Mouse (Mus musculus) kidney, adult 2 months (tissue): ENCODE measurements around the gene Pdcd10.

ENCODE experiments used
- CTCF ChIP-seq: fragments of 200-500 bp; conservative IDR thresholded peaks from 2 replicates; pipeline ENCODE4 v1.5.1; 2011; ENCODE audit warnings: low read depth, mild to moderate bottlenecking, control low read depth, low read length, moderate library complexity, mixed read lengths; ENCODE audit not compliant: insufficient read depth, insufficient read length
- POLR2A ChIP-seq: fragments of 200-500 bp; IDR thresholded peaks from one replicate; pipeline ENCODE4 v1.6.1; 2011; ENCODE audit warnings: low read depth, low read length, control low read depth

DNA sequence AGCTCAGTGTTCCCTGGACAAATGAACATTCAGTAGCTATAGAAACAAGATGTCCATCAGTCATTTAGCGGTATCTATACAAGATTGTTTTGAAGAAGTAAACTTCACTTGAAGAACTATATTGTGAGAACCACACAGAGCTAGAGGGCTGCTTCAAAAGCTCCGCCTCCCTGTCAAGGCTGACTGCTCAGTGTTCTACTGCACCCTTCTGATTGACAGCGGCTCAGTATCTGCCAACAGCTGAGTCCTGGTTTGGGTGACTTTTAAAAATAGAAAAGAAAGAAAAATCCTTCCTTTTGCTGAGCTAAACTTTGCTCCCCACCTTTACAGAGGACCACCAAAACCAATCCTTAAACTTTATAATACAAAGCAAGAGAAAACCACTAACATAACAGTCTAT, 13.8 kb downstream of the Pdcd10 start:
- no peak for TF ChIP-seq CTCF
- TF ChIP-seq POLR2A, result no peak
